Mouse (Mus musculus): ENCODE results near the gene Syngr3.
A peak's percentile ranks its signal among the peaks of the same experiment; 100 is the strongest.
"Not testable (repeated sequence)": the region's sequence is repeated elsewhere in the genome, so short reads cannot be mapped to it uniquely, and the experiment has no call there.

The Syngr3 gene

GRCm38 (mm10) chr17:24689251-24690081, at the start of gene Syngr3:
Gene Syngr3, minus strand, starts transcription at chr17:24689955.
- peak in 1 of 2 experiments; percentile 26 for DNase-seq

DNA sequence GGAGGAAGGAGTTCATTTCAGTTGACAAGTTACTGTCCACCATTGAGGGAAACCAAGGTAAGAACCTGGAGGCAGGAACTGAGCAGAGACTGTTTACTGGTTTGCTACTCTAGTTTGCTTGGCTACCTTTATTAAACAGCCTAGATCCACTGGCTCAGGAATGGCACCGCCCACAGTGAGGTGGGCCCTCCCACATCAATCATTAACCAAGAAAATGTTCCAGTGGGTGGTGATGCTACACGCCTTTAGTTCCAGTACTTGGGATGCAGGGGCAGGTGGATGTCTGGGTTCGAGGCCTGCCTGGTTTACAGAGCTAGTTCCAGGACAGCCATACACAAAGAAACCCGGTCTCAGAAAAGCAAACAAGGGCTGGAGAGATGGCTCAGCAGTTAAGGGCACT, 48.5 kb upstream of the Syngr3 start:
- no peak for DNase-seq

- DNase-seq = no peak
Measured at GRCm38 (mm10) chr17:24737135-24737810, 47.5 kb upstream of the Syngr3 start.

- peak; percentile 91 to 94 for DNase-seq
Measured at GRCm38 (mm10) chr17:24736330-24737051, 46.7 kb upstream of the Syngr3 start, which contains the start of gene Msrb1. Gene Msrb1, plus strand, starts transcription at chr17:24736642.

GRCm38 (mm10) chr17:24735446-24735845, 45.7 kb upstream of the Syngr3 start:
- DNase-seq = no peak

GRCm38 (mm10) chr17:24734513-24734912, 44.8 kb upstream of the Syngr3 start:
- DNase-seq = no peak

DNA sequence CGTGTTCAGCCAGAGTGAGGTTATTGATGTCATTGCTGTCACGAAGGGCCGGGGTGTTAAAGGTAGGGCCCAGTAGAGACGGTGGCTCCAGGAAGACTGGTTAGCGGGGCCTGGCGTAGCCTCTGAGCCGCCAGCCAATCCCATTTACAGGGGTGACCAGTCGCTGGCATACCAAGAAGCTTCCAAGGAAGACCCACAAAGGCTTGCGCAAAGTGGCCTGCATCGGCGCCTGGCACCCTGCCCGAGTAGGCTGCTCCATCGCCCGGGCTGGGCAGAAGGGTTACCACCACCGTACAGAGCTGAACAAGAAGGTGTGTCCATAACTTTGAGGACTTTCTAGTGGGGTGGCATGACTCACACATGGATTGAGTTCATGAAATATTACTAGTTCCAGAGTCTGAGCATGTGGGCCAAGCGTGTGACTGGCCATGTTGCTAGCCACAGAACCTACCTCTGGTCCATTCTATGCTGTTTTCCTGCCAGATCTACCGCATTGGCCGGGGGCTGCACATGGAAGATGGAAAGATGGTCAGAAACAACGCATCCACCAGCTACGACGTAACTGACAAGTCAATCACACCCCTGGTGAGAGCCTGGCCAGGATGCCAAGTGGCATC, 43.8 kb upstream of the Syngr3 start:
- no peak for DNase-seq

DNA sequence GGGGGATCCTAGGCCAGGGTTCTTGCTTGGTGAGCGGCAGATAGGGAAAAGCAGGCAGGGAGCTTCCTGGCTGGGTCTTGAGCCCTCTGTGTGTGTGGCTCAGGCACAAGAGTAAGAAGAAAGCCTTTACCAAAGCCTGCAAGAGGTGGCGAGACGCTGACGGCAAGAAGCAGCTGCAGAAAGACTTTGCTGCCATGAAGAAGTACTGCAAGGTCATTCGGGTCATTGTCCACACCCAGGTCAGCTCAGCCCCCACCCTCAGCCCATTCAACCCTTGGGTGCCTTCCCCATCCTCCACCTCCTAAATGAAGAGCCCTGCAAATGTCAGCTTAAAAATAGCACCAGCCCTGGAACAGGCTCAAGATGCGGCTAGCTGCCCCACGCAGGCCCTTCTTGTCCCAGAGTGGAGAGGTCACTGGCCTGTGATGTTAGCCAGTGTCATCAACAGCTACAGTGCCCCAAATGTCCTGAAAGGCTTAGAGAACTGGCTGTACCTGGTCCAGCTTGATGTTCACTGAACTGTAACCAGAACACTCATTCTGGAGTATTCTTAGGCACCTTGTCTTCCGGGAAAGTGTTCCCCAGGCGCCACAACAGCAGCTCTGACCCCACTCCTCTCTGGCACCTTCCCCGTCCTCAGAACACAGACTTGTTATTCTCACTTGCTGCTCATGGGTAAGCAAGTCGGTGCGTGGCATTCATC, 42.6 kb upstream of the Syngr3 start:
- DNase-seq = no peak

GRCm38 (mm10) chr17:24730787-24731186, 41.0 kb upstream of the Syngr3 start:
- no peak for DNase-seq

DNA sequence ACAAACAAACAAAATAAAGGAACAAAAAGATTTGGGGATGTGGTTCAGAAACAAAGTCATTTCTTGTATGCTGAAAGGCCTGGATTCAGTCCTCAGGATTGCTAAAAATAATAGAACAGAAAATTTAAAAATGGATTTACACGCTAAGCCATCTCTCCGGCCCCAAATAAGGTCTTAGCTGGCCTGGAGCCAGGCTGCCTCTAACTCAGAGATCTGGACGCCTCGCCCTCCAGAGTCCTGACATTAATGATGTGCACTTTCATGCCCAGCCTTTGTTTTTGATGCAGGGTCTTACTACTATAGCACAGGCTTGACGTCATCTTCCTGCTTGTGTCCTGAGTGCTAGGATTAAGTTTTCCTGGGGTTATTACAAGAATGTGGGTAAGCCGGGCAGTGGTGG, 39.3 kb upstream of the Syngr3 start:
- no peak for DNase-seq

- no peak for DNase-seq
Measured at GRCm38 (mm10) chr17:24728184-24728583, 38.4 kb upstream of the Syngr3 start.

DNA sequence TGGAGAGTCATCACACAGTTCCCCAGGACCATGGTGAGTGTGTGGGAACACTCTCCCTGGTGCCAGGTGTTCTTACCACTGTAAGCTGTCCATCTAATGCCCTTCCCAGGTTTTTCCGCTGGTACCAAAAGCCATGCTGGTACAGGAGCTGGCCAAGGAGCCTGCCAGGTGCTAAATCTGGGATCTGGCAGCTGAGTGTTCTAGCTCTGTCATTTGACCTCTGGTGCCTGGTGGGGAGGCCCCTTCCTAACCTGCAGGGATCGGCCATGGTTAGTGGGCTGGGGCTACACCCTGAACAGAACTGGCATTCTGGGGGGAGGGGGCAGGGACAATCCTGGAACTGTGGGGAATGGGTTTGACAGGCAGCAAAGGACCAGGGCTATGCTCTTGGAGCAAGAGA, 37.9 kb upstream of the Syngr3 start, which contains the start of gene Rpl3l:
Gene Rpl3l, plus strand, starts transcription at position 203 of the 400 bp plus-strand sequence.
- DNase-seq = no peak

DNA sequence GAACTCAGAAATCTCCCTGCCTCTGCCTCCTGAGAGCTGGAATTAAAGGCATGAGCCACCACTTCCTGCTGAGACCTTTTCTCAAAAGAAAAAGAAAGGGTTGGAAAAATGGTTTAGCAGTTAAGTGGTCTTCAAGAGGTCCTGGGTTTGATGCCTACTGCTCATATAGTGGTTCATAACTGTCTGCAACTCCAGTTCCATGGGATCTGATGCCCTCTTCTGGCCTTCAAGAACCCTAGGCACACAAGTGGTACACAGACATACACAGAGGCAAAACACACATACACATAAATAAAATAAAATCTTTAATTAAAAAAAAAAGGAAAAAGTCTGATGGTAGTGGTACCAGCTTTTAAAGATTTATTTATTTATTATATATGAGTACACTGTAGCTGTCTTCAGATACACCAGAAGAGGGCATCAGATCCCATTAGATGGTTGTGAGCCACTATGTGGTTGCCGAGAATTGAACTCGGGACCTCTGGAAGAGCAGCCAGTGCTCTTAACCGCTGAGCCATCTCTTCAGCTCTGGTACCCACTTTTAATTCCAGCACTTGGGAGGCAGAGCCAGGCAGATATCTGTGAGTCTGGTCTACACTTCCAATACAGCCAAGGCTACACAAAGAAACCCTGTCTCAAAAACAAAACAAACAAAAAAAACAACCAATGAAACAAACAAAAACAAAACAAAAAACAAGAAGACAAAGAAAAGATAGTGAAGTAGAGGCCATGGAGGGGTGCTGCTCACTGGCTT, 36.1 kb upstream of the Syngr3 start:
- no peak for DNase-seq

DNA sequence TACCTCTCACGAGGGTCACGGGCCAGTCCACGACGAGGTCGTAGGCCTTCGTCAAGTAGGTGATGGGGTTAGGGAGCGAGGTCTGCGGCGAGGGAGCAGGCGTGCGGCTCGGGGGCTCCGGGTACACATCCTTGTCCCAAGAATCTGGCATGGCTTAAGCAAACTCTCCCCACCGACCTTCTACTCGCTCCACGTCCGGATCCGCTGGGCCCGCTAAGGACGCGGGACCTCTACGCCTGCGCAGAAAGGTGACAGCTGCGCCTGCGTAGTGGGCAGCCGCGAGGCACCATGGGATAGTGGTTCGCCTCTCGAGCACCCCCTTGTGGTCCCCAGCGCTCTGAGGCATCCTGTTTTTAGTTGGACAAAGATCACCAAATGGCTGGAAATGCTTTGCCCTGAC, 34.4 kb upstream of the Syngr3 start, which contains the start of gene Ndufb10:
Gene Ndufb10, minus strand, starts transcription at position 295 of the 400 bp plus-strand sequence.
- peak; percentile 98 for DNase-seq

GRCm38 (mm10) chr17:24723881-24724180, 34.1 kb upstream of the Syngr3 start:
- no peak for DNase-seq

DNA sequence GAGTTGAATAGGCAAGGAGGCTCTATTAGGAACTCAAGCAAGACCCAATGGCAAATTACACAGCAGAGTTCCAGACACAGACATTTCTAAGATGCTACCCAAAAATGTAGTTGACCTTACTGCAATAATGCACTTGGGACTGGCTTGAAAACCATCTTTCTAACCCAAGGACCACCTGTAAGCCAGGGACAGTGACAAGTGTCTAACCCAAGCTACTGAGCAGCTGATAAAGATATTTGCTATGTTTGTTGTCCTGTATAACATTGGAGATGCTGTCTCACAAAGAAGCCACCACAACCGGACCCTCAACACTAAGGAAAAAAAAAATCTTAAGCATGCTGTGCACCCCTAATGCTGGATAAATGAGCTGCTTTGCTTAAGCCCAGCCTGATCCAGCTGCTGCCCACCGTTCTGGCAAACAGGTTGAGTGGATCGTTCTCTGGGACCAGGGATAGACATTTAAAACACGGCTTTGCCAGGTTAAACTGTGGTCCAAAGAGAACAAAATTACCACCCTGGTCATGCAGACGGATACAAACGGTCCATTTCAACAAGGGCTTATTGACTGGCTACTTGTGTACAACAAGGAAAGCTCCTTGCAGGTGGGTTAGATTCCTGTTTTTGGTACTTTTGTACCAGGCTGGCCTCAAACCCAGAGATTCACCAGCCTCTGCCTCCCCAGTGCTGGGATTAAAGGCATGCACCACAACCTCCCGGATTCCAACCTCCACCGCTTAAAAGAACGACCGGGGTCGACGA, 33.5 kb upstream of the Syngr3 start:
- no peak for DNase-seq

DNA sequence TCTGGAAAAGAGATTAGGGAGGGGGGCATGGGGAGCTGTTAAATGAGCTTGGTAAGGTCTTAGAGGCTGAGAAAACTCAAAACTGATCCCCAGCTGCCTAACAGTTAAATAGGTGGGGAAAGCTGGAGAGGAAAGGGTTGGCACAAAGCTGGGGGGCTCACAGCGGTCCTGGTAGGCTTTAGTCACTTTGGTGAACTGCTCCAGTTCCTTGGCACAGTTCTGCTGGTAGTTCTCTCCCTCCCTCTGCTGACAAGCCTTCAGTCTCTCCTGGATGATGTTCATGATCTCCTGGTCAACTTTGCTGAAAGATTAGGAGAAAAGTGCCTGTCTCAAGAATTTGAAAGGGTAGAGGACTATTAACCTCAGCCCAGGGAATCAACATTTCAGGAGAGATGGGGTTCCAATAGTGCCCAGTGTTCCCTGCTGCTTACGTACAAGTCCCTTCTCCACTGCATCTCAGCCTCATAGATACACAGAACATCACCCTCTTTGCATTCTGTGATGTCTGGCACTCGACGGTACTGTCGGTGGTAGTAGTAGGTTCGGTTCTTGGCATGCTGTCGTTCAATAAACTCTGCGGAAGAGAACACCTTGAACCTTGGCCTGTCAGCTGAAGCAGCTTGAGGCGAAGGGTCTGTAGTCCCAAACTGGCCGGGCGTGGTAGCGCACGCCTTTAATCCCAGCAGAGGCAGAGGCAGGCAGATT, 32.6 kb upstream of the Syngr3 start:
- no peak for DNase-seq

GRCm38 (mm10) chr17:24721383-24721955, 31.7 kb upstream of the Syngr3 start:
- DNase-seq = not testable (repeated sequence)

DNA sequence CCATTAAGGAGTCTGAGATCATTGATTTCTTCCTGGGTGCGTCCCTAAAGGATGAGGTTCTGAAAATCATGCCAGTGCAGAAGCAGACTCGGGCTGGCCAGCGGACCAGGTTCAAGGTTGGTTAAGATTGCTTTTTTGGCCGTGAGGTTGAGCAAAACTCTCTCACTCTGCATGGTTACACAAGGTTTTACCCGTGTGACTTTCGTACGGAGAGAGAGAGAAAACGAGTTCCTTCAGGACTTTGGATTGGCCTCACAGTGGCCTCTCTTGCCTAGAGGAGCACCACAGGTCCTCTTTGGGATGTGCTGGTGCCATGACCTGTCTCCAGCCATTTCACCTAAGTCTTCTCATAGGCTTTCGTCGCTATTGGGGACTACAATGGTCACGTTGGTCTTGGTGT, 30.9 kb upstream of the Syngr3 start:
- peak in 1 of 2 experiments; percentile 23 for DNase-seq
